Mouse (Mus musculus) brain, embryonic 14.5 days (tissue): Measurements from ENCODE around the gene Fsip1. TPM values are rescaled to one million over a fixed set of nuclear protein-coding genes. Genes with fewer than 3 reads are reported as not detected.

ENCODE experiments used
- DNase-seq: peaks from one replicate; pipeline ENCODE4 v3.0.0-alpha.2; 2011; ENCODE audit warnings: low read depth
- CTCF ChIP-seq: fragments of 200-500 bp; IDR thresholded peaks from 2 replicates; pipeline ENCODE4 v1.5.1; 2012; ENCODE audit warnings: inconsistent platforms, mild to moderate bottlenecking, moderate library complexity, borderline replicate concordance; ENCODE audit not compliant: insufficient read depth, insufficient read length; ENCODE audit errors: extremely low read depth
- POLR2A ChIP-seq: fragments of 200-500 bp; IDR thresholded peaks from 2 replicates; pipeline ENCODE4 v1.6.1; 2012; ENCODE audit warnings: mild to moderate bottlenecking, inconsistent platforms, borderline replicate concordance; ENCODE audit not compliant: poor library complexity, insufficient read depth, insufficient read length, severe bottlenecking; ENCODE audit errors: extremely low read depth
- polyA plus RNA-seq: library from polyadenylated mRNA; depleted of rRNA; stranded (reverse); fragments of >200 nt; gene quantifications from 2 replicates; pipeline ENCODE4 v1.2.3, GENCODE M21; 2012

The Fsip1 gene
- polyA plus RNA-seq, 1 experiment = 2.3 TPM

DNA sequence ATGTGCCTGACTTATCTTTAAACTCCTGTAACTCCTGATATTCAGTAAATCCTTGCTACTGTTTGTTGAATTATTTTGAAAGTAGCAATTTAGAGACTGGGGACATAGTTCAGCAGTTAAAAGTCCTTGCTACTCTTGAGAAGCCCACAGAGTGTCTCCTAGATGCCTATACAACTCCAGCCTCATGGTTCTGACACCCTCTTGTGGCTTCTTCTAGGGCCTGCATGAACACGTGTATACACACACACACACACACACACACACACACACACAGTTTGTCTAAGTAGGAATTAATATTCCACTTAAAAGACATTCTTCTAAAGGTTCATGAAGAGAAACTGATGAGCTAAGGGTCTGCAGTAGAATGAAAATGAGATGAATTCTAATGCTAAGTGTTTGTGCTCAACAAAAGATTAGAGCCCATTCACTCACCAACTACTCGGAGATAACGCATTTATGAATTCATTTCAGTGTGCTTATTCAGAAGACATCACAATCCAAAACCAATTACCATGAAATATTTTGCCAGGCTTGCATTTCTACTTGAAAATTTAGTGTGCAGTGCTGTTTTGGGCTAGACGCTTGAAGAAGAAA is 28.2 kb downstream of the Fsip1 start:
- DNase-seq = peak; percentile 69
- TF ChIP-seq CTCF = no peak
- no peak for TF ChIP-seq POLR2A

DNA sequence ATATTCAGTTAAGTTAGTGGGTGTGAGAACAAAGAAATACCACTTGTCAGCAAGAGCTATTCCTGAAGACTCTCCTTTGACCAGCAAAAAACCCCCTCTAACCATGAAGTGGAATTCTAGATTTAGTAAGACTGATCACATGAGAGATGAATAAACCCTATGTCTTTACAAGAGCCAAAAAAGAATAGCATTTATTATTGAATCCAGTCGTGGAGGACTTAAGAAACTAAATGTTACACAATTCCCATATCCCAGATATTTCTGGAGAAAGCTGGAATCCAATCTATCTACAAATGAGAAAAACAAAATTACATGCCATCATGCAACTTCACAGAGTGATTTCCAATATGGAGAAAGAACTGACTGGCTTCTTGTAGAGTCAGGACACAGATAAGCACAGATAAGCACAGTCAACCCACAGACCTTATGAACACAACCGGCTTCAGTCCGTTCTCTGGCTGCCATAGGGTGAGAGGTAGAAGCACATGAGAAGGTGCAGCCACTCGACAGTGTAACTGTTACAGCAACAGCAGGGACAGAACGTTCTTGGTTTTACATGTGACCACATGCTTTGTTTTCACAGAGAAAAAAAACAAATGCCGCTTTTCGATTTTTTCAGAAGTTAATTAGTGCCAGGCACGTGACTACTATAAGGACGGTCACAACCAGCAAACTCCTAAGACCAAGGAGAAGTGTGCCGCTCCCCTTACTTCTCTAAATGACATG is 31.3 kb downstream of the Fsip1 start:
- TF ChIP-seq POLR2A = no peak
- TF ChIP-seq CTCF = no peak
- DNase-seq = no peak

DNA sequence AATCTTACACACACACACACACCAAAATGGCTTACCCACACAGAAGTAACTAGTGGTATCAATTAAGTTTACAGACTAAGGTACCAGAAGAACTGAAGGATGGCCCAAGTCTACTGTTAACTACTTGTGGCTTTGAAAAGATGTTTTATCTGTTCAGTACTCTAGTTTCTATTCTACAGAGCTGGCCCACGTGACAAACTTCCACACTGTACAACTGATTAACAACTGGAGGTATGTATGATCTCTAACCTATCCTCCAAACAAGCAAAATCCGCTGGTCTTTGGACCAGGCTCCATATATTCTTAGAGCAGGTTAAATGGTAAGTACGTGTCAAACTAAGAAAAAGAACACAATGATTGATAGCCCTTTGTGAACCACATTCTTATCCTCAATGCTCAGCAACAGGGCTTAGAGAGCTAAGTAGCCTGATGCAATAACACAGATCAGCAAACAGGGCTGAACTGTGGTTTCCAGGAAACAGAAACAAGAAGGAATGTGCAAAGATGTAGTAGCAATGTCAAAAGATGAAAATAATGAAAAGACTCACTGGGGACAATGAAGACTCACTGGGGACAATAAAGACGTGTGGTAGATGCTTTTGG is 38.7 kb downstream of the Fsip1 start:
- TF ChIP-seq POLR2A = no peak
- TF ChIP-seq CTCF = no peak
- peak; percentile 53 for DNase-seq

DNA sequence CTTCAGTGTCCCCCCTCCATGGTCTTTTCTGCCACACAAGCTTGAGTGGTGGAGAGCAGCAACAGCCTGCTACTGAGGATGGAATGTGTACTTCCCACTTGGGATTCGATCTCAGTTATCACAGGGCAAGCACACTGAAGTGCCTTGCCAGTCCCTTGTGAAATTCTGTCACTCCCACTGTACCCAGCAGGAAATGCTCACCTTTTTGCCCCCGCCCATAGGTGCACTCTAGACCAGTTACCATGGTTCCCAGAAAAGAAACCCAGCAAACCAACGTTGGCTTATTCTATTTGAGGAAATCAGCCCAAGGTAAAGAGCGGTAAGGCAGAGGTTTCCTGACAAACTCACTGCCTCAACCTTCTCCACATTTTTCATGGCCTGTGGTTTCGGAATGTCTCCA is 47.1 kb downstream of the Fsip1 start:
- DNase-seq = no peak
- TF ChIP-seq POLR2A (no peak), CTCF (no peak)

DNA sequence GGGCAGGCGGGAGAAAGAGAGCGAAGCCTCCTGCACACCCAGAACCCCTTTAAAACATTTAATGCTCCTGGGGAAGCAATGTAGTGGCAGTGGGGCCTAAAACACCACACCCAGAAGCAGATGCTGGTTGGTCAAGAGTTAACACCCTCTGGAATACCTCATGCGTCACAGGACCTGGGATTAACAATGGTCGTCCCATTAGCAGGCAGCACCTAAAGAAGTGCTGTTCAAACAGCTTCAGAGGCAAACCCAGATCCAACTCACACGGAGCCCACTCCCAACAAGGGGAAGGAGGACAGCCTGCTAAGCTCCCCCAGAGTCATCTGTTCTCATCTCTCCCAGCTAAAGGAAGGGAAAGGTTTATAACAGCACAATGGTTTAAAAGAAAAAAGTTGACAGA is 48.1 kb downstream of the Fsip1 start:
- no peak for DNase-seq
- TF ChIP-seq CTCF (no peak), POLR2A (no peak)

DNA sequence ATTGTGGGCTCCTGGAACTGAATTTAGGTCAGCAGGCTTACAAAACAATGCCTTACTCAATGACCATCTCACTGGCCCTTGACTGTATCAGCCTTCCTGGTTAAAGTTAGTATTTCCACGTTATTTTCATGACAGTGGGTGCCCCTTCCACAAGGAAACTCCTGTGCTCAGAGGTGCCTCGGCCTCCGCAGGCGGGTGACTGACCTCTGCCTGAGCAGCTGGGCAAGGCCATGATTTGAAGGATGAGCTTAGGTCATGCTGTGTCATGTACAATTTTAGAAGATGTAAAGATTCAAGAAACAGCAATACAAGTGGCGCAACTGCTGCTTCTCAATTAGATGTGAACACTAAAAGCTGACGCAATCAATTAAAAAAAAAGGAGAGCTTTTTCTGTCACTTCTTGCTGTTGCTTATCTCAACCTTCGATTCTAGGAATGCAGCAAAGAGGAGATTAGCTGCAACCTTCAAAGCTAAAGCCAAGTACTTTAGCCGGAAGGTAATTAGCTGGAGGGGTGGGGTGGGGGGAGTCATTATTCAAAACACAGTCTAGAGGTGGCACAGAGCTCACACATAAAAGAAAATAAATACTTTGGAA is 50.7 kb downstream of the Fsip1 start:
- peak; percentile 45 for DNase-seq
- no peak for TF ChIP-seq CTCF
- TF ChIP-seq POLR2A = no peak

DNA sequence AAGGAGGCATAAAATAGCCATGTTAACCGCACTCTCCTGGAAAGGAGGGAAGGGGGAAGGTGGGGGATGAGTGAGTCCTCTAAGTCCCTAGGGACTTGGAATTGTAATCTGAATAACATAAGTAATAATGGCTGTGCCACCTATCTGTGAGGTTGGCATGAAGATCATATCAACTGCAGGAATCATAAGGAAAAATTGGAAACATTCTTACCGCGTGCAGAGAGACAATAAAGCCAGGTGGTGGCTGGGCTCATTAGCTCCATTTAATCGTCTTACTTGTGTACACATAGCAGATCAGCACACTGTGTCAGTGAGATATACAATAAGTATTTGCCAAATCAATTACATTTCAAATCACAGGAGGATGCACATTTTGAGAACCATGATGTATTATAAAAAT is 52.1 kb downstream of the Fsip1 start:
- DNase-seq = peak; percentile 70
- TF ChIP-seq POLR2A = no peak
- no peak for TF ChIP-seq CTCF

DNA sequence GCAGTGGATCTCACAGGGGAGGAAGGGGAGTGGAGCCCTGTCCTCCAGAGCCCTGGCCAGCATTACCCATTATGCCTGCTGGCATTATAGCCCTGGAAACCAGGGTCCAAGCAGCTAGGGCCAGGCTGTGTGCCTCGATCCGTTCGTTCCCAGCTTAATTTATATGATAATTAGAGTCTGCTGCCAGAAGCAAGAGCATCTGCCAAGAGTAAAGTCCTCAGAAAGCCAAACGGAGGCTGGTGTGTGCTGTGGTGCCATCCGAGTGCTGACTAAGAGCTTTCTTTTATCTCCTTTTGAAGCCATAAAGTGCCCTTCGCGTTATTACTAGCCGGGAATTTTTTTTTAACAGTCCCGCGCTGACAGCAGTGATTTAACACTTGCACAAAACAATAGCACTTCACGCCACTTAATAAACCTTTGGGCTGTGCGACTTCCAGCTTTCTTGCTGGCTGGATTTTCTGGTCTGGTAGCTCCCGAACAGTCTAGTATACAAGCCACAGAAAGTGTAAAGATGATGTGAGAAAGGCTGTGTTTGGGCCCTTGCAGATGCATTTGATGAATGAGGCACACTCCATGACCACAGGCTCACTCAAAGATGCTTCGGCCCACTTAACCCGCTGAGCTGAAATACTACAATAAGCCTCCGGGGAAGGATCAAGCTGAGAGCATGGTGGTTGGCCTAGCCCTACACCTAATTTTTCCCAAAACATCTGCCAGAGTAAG is 52.9 kb downstream of the Fsip1 start:
- peak; percentile 96 for DNase-seq
- TF ChIP-seq POLR2A = no peak
- TF ChIP-seq CTCF = no peak

DNA sequence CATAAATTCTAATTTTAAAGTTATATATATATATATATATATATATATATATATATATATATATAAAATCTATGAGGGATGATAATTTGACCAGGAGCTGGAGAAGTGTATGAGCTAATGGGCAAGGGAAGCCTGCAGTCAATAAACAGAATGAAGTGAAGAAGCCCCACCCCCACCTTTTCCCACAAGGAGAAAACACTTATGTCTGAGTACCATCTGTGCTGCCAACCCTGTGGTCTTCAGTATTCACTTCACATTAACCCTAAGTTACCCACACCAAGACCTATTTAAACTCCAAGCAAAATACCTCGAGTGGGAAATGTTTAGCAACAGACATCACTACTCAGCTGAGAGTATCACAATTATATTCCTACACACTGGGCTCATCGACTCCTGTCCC is 53.8 kb downstream of the Fsip1 start:
- DNase-seq = peak; percentile 92
- no peak for TF ChIP-seq CTCF
- TF ChIP-seq POLR2A = no peak

DNA sequence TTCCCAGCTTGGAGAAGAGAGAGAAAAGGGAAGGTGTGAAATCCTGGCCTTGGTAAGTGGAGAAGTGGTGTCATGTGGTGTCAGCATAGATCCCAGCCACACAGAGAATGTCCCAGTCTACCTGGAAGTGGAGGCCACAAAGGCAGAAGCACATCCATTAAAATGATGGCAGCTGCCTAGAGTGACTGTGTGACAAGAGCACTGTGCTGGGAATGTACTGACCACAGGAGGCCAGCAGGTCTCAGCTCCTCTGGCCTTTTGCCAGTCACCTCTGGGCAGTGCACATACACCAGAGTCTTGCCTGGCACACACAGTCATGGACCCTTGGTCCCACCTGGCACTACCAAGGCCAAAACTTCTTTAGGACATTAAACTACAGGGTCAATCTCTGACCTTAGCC is 54.8 kb downstream of the Fsip1 start:
- TF ChIP-seq POLR2A (no peak), CTCF (no peak)

DNA sequence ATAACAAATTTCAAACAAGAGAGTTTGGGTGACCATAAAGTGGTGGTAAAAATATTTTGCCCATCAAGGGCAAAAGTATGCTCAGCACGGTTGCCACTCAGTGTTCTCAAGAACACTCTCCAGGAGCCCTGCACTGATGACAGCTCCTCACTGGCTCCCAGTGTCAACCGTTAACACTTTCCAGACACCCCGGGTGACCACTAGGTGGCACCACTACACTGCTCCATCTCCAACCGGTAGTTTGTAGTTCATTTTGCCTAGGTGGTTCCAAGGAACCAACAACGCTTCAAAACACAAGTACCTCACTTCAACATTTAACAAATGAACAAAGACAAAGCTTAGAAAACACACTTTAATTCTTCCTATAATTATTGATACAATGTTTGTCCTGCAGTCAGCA is 56.9 kb downstream of the Fsip1 start:
- DNase-seq = peak; percentile 92
- peak; percentile 92 for TF ChIP-seq CTCF
- no peak for TF ChIP-seq POLR2A

More for the DNA sequence above, 54.8 kb downstream of the Fsip1 start:
- DNase-seq = no peak
